Mouse (Mus musculus) liver, postnatal 0 days (tissue): ENCODE measurements around the gene Tmem120b.

Experiments used
- CTCF ChIP-seq: sonication (generic); IDR thresholded peaks from 2 replicates; pipeline ENCODE4 v1.5.1; 2016; ENCODE audit warnings: antibody characterized with exemption, low read depth
- EP300 ChIP-seq: IDR thresholded peaks from 2 replicates; pipeline ENCODE4 v1.6.1; 2016; ENCODE audit warnings: antibody characterized with exemption, low read depth, mild to moderate bottlenecking

DNA sequence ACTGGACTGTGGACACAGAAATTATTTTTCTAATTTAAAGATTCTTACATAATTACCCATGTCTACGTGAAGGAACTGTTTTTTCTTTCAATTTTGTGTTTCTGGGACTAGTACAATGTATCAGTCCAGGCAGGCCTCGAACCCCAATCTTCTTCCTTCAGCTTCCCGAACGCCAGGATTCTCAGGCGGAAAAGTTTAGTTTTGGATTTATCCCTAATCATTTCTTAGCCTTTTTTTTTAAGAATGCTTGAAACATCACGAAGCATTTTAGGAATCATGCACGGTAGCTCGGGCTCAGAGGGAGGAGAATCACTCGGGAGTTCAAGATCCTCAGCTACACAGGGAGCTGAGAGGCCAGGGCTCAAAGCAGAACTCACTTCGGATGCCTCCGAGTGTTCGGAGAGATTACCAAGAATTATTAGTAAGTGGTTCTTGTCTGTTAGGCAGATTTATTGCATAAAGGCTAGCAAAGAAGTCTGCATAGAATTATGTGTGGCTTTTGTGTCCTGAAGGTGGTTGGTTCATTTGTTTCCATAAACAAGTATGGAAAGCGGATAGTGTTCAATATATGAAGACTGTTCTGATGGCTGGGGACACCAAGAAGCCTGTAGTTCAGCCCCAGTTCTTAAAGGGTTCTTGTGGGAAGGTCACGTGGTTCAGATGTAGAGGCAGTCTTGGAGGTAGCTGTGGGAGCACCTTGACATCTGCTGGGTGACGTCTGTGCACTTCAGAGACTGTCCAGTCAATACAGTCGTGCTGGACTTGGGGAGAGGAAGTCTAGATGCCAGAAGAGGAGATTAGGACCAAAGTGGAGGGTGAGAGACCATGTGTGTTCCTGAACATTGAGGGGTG, 9.7 kb upstream of the Tmem120b start:
- TF ChIP-seq EP300 = peak; percentile 42; the same call in 1 of the 2 replicates
- TF ChIP-seq CTCF = no peak
